Mouse (Mus musculus) ZHBTc4 (cell line): ENCODE results near the gene Ginm1.
A peak's percentile ranks its signal among the peaks of the same experiment; 100 is the strongest.

Experiments used
- DNase-seq: peaks from one replicate; pipeline ENCODE4 v3.0.0-alpha.2; 2011; ENCODE audit warnings: low read depth, low spot score

The Ginm1 gene

GRCm38 (mm10) chr10:7792751-7793385, at the start of gene Ginm1, which contains the start of gene Ppil4:
Gene Ginm1 (minus strand): TSS chr10:7792824.
Gene Ppil4 (plus strand): TSS chr10:7792891.
- DNase-seq: peak; percentile 97

DNA sequence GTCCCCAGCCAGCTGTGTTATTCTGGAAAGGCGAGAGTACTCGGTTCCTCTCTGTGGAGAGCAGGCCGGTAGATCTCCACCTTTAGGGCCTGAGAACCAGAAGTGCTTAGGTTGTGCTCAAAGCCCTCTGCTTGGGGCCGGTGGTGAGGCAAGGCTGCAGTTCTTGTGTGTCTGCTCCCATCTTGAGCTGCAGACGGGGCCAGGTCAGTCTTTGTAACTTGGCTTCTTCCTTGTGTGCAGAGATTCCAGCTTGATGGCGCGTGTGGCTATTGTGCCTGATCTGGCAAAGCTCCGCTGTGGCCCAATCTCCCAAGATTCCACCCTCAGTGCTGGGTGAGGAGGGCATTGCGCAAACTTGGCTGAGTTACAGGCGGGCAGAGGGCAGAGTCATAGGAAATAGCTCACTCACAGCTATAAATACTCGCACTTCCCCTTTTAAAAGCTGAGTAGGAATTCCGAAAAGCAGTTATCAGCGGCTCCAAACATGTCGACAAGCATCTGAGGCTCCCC, 49.0 kb upstream of the Ginm1 start:
- DNase-seq: peak; percentile 15

DNA sequence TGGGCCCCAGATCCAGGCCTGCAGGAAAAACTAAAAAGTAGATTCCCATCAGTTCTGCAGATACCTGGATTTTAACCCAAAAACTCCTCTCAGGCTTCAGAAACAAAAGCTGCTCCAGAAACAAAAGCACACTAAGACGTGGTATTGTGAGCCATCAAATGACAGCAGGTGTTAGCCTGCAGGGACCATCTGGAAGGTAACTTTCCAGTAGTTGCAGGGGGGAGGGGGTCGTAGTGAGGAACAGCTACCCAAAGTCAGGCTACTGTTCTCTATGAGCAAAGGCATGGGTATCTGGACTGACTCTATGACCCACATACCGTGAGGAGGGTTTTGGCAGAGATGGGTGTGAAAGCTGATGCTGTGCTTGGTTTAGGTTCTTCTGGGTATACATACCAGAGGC, 48.2 kb upstream of the Ginm1 start:
- no peak for DNase-seq

DNA sequence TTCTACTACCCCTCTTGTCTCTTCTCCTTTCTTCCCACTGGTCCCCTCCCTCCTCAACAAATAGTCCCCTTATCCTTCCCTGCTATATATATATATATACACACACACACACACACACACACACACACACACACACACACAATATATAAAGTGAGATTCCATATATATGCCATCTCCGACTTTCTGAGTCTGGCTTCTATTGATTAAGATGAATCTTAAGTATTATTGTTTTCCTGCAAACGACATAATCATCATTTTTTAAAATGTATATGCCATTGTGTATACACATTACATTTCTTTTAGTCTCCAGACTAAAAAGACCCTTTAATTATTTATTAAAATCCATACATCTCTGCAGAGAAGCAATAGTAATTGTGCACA, 47.7 kb upstream of the Ginm1 start:
- no peak for DNase-seq

- DNase-seq: no peak
Observed at GRCm38 (mm10) chr10:7839551-7840352, 47.1 kb upstream of the Ginm1 start.

DNA sequence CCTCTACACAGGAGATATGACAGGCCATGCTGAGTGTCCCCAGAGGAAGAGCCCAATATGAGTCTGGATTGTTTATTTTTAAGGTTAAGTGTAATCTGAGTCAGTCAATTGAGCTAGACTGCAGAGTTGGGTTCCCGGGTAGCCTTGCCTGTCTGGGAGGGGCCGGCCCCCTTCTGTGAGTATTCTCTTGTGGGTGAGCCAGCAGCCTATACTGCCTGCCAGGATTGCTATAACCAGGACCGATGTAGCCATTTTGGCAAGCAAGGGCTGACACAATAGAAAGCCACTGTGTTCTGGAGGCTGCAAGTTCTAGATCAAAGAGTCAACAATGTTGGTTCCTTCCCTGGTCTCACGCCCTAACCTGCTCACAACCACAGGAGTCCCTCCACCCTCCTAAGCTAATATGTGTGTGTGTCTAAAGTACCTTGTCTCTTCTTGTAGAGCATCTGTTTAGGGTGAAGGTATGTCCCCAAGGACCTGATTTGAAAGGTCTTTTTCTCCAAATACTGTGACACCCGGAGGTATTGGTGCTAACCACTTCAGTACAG, 46.3 kb upstream of the Ginm1 start:
- DNase-seq: no peak

GRCm38 (mm10) chr10:7838036-7838435, 45.4 kb upstream of the Ginm1 start:
- DNase-seq: no peak

GRCm38 (mm10) chr10:7837446-7837845, 44.8 kb upstream of the Ginm1 start:
- DNase-seq: no peak

DNA sequence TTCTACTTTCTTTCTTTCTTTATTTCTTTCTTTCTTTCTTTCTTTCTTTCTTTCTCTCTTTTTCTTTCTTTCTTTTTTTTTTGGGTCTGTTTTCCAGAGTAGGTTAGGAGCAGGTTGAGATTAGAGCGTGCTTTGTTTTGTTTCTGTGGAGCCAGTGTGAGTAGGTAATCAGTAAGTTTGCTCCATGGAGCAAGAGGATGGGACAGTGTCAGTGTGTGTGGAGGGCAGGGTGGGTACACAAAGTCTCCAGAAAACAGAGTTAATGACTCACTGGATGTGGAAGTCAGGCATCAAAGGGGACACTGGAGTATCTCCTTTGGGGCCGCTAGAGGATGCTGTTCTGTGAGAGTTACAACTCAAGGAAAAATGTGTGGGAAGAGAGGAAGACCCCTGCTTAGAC, 44.3 kb upstream of the Ginm1 start:
- DNase-seq: no peak

GRCm38 (mm10) chr10:7834671-7835225, 42.1 kb upstream of the Ginm1 start:
- no peak for DNase-seq

DNA sequence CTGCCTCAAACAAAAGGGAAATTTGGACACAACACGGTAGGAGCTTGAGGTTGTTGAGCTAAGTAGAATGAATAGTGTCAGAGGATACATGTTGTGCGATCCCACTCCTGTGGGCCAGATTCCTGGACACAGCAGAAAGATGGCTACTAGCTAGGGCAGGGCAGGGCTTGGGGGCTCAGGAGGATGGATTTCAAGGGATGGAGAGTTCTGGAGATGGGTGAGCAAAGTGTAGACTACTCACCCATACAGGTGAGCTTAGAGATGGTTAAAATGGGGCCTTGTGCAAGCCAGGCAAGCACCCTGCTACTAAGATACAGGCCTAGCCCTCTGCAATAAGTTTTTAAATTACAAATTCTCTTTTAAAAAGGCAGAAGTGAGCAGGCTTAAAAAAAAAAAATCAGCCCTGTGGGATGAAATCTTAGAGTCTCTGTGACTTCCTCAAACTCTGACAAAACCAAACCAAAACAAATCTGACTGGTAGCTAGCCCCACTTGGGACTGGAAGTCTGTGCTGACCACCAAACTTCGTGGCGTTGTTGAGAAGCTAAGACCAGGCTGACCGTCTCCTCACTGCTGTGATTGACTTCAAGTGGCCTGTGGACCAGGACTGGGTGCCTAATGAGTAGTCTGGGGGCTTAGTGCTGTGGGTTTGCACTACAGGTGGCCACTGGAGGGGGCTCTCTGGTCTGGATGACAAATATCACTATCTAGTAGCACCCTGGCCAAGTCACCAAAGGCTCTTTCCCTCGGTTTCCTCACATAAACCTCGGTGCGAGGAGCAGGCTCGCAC, 40.9 kb upstream of the Ginm1 start:
- peak; percentile 7 for DNase-seq

DNA sequence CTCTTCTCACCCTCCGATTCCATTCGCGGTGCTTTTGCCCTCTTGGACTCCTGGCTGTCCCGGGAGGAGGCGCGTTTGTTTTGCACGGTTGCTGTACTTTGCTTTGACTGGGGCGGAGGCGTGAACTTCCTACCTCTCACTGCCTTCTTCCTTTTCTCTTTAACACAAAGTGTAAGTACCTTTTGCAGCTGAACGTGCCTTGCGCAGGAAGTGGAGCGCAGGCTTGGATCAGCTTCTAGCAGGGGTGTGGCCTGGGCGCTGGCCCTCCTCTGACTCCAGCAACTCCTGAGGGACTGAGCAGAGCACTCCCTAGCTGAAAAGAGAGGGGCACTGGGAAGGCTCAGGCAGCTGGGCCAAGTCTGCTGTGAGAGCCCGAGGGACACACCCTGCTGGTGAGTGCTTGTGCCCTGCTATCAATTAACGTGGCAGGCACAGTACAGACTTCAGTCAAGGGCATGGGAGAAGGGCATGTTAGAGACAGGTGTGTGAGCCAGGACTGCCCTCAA, 39.6 kb upstream of the Ginm1 start, which contains the start of gene Zc3h12d:
Gene Zc3h12d (plus strand): TSS at position 300 of the 506 bp plus-strand sequence.
- DNase-seq: peak; percentile 65

DNA sequence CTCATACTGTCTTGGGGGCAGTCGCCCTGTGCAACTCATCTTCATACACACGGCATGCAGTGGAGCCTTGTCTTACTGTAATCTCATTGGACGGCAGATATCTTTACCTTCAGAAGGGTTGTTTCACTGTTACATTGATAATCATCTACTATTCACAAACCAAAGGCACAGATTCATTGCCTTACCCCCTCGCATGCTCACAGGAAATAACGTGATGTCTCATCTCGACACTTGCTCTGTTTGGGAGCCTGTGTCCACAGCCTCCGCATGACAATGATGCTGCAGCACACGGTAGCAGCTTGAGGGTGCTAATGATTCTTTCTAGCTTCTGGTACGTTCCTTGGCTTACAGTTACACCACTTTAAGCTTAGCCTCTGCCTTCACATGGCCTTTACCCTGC, 33.5 kb upstream of the Ginm1 start:
- no peak for DNase-seq

GRCm38 (mm10) chr10:7825281-7825665, 32.6 kb upstream of the Ginm1 start:
- DNase-seq: no peak

DNA sequence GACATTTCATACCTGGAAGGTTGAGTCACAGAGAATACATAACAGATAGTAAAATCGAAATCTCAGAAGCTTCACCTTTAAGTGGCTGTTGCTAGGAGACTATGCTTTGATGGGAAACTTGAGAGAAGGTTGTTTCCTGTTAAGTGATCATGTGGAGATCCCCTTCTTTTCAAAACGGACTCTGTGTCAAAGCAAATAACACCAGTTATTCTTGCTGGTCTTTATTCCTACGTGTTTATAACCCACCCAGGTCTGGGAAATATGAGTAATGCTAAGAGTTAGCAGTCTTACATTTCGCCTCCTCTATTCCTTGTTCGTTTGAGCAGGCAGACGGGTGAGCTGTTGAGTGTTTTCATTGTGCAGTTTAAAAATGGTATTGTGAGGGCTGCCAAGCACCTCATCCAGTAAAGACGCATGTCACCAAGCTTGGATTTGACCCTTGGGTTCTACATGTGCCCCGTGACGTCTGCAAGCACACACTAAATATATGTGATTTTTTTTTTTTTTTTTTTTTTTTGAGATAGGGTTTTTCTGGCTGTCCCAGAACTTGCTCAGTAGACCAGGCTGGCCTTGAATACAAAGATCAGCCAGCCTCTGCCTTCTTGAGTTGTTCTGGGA, 32.1 kb upstream of the Ginm1 start:
- DNase-seq: no peak

DNA sequence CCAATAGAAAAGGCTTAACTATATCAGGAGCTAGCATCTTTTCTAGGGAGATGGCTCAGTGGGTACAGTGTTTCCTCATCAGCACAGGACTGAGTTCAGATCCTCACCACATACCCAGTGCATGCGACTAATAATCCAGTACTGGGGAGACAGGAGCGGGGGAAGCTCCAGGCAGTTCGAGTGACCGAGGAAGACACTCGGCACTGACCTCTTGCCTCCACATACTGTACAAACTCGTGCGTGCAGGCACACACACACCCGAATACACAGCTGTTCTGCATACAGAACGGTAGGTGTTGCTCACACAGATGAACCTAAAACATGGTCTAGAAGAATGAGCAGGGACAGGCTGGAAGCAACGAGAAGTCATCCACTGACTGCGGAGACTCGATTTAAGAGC, 29.4 kb upstream of the Ginm1 start:
- DNase-seq: no peak

- no peak for DNase-seq
Observed at GRCm38 (mm10) chr10:7820171-7820570, 27.5 kb upstream of the Ginm1 start.

DNA sequence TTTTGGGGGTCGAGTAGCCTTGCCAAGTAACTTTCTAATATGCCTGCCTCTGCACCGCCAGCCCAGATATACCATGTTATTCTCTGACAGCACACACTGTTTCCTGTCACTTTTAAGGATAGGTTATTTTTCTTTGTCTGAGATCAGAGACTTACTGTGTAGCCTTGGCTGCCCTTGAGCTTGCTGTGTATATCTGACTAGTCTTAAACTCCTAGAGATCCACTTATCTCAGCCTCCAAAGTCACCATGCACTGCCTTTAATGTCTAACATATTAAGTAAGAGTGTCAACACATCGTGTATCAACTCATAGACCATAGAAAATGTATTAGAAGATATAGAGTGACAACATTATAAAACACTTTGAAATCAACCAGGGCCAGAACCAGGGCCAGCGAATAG, 27.0 kb upstream of the Ginm1 start:
- DNase-seq: no peak

DNA sequence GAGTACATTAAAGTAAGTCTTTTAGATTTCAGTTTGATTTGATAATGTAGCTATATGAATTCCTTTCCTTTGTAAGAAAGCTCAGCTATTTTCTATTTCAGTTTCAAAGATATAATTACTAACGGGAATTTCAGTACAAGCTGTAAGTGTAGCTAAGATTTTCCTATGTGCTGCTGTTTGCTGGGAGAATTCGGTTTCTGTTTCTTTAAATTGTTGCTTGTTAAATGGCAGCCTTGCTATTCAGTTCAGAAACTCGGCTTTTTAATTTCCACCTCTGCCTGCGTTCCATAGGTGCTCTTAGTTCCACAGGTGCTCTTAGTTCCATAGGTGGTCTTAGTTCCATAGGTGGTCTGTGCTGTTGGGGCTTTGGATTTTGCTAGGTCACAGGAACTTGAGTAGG, 26.5 kb upstream of the Ginm1 start:
- no peak for DNase-seq

GRCm38 (mm10) chr10:7818676-7819075, 26.1 kb upstream of the Ginm1 start:
- no peak for DNase-seq

- no peak for DNase-seq
Observed at GRCm38 (mm10) chr10:7816476-7816875, 23.9 kb upstream of the Ginm1 start.
